In the genomic region with DNA sequence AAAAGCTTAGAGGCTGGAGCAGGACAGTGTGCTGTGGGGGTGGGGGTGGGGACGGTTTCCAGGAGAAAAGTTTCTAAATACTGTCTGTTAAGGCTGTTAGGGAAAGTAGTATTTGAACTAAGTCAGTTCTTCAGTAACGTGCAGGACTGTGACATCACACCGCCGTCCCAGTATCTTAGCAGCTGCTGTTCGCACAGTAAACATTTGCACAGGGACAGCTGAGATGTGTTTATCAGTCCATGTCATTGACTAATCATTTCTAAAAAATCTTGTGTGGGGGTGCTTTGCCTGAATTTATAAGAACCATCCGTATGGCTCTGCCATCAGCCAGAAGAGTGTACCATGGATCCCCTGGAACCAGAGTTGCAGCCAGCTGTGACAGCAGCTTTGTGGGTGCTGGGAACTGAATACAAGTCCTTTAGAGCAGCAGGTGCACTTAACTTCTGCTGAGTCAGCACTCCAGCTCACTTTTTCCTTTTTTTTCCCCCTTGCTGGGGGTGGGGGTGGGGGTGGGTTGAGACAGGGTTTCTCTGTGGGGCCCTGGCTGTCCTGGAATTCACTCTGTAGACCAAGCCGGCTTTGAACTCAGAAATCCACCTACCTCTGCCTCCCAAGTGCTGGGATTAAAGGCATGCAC, we compare ENCODE assay signal across 17 mouse cellular contexts. TPM values are rescaled to one million over a fixed set of nuclear protein-coding genes. Genes with fewer than 3 reads are reported as not detected.
DNase-seq lines count a peak whose midpoint lies in the region; ATAC-seq and TF ChIP-seq lines count a peak whose summit lies in the region.
"Had no signal": no experiment of that assay in that cellular context is flagged by ENCODE, and none has a peak within 500 bp of the region (broad histone marks: within the 10 kb centered on the region; RNA-seq: fewer than 3 reads in every experiment).

No protein-coding gene starts in this region.

- no peak overlapping the region for H3K27ac ChIP-seq in liver, adult 2 months (replicated peaks; ENCODE audit: insufficient read depth, low read depth, low read length)
- no peak overlapping the region for H3K27ac ChIP-seq in liver, embryonic 11.5 days (ENCODE audit: low read depth, low read length)
- H3K27ac ChIP-seq in midbrain, embryonic 11.5 days (ENCODE audit: low read depth, low read length) = no peak overlapping the region
- no peak overlapping the region for H3K27ac ChIP-seq in midbrain, postnatal 0 days (ENCODE audit: low read depth, low read length)
- H3K27ac ChIP-seq: forebrain, embryonic 10.5 days; forebrain, embryonic 13.5 days; heart, adult 2 months; heart, embryonic 10.5 days; heart, embryonic 13.5 days; hindbrain, embryonic 14.5 days; hindbrain, postnatal 0 days had no signal

- no peak for TF ChIP-seq CTCF in liver, adult 2 months (IDR thresholded peaks at IDR 0.05; ENCODE audit: low read depth, low read length)
- no peak for TF ChIP-seq CTCF in midbrain, postnatal 0 days (IDR thresholded peaks at IDR 0.05)

- H3K79me2 ChIP-seq in liver, adult 2 months (ENCODE audit: control insufficient read depth, insufficient read depth, low read length) = no peaks in the 10 kb centered on the region; the same call in 1 of the 2 replicates
- peaks cover 21% of the 10 kb centered on the region for H3K79me2 ChIP-seq in myocyte (ENCODE audit: control insufficient read depth, insufficient read depth)

- no peak for TF ChIP-seq POLR2A in liver, adult 2 months (IDR thresholded peaks at IDR 0.05; ENCODE audit: extremely low read depth, insufficient read depth, low read length)
- no peak for TF ChIP-seq POLR2A in myocyte (IDR thresholded peaks at IDR 0.05; ENCODE audit: insufficient read length, low read depth)

- no peaks in the 10 kb centered on the region for H3K9me3 ChIP-seq in liver, embryonic 11.5 days (ENCODE audit: control insufficient read depth, low read length)
- no peaks in the 10 kb centered on the region for H3K9me3 ChIP-seq in midbrain, embryonic 11.5 days (ENCODE audit: control insufficient read depth, low read length)
- no peaks in the 10 kb centered on the region for H3K9me3 ChIP-seq in midbrain, postnatal 0 days (ENCODE audit: low read length)
- H3K9me3 ChIP-seq: forebrain, embryonic 10.5 days; forebrain, embryonic 13.5 days; heart, embryonic 10.5 days; heart, embryonic 13.5 days had no signal

- no peak overlapping the region for H3K4me3 ChIP-seq in liver, adult 2 months (ENCODE audit: insufficient read depth, low read depth, low read length)
- no peak overlapping the region for H3K4me3 ChIP-seq in liver, embryonic 11.5 days (ENCODE audit: low read depth, low read length)
- H3K4me3 ChIP-seq in midbrain, embryonic 11.5 days (ENCODE audit: low read depth, low read length) = no peak overlapping the region
- no peak overlapping the region for H3K4me3 ChIP-seq in midbrain, postnatal 0 days (ENCODE audit: low read depth, low read length)
- H3K4me3 ChIP-seq in myocyte = no peak overlapping the region
- H3K4me3 ChIP-seq: forebrain, embryonic 10.5 days; forebrain, embryonic 13.5 days; heart, adult 2 months; heart, embryonic 10.5 days; heart, embryonic 13.5 days had no signal

- DNase-seq in liver, adult 2 months (ENCODE audit: extremely low read depth, low read depth, low spot score) = peak; percentile 58
- no peak for DNase-seq in liver, embryonic 11.5 days (ENCODE audit: low spot score)
- no peak for DNase-seq in midbrain, embryonic 11.5 days (ENCODE audit: low spot score, missing footprints)
- DNase-seq in midbrain, postnatal 0 days (ENCODE audit: low spot score) = no peak
- DNase-seq in left cerebral cortex, postnatal 4 days = no peak
- no peak for DNase-seq in cerebellum, adult 18-20 months
- DNase-seq: gastrocnemius, postnatal 10 days had no signal

- WGBS in liver, adult 2 months = 22% methylated on average over 7 of the region's 7 CpGs
- 45% methylated on average over 7 of the region's 7 CpGs for WGBS in liver, embryonic 11.5 days
- 70% methylated on average over 7 of the region's 7 CpGs for WGBS in midbrain, embryonic 11.5 days
- WGBS in midbrain, postnatal 0 days = 64% methylated on average over 7 of the region's 7 CpGs

- intact Hi-C loops in left cerebral cortex, postnatal 4 days (cut with DNase I) = no loop called here

- H3K9ac ChIP-seq in liver, adult 2 months (ENCODE audit: low read depth, low read length) = no peak overlapping the region
- no peak overlapping the region for H3K9ac ChIP-seq in liver, embryonic 11.5 days (ENCODE audit: low read depth, low read length)
- peak overlapping the region; percentile 9; the same call in 1 of the 2 replicates for H3K9ac ChIP-seq in midbrain, embryonic 11.5 days (ENCODE audit: low read length)
- H3K9ac ChIP-seq in midbrain, postnatal 0 days (replicated peaks; ENCODE audit: low read length, poor library complexity, severe bottlenecking) = no peak overlapping the region
- H3K9ac ChIP-seq: forebrain, embryonic 13.5 days; heart, embryonic 13.5 days; hindbrain, embryonic 14.5 days had no signal

- peaks cover 8% of the 10 kb centered on the region for H3K4me1 ChIP-seq in liver, adult 2 months (ENCODE audit: control insufficient read depth, insufficient read depth, low read length)
- peaks cover 12% of the 10 kb centered on the region for H3K4me1 ChIP-seq in liver, embryonic 11.5 days (replicated peaks; ENCODE audit: control insufficient read depth, insufficient read depth, low read length)
- peaks cover 9% of the 10 kb centered on the region; the same call in 1 of the 2 replicates for H3K4me1 ChIP-seq in midbrain, embryonic 11.5 days (ENCODE audit: control insufficient read depth, insufficient read depth, low read length)
- H3K4me1 ChIP-seq in midbrain, postnatal 0 days (ENCODE audit: insufficient read depth, low read length) = no peaks in the 10 kb centered on the region; the same call in 1 of the 2 replicates

- no peaks in the 10 kb centered on the region for H3K36me3 ChIP-seq in liver, adult 2 months (ENCODE audit: control insufficient read depth, insufficient read depth, low read length)
- H3K36me3 ChIP-seq in liver, embryonic 11.5 days (ENCODE audit: control insufficient read depth, insufficient read depth, low read length) = no peaks in the 10 kb centered on the region
- no peaks in the 10 kb centered on the region for H3K36me3 ChIP-seq in midbrain, embryonic 11.5 days (ENCODE audit: control insufficient read depth, insufficient read depth, low read length)
- H3K36me3 ChIP-seq in midbrain, postnatal 0 days (ENCODE audit: insufficient read depth, low read length) = no peaks in the 10 kb centered on the region
- H3K36me3 ChIP-seq in myocyte (ENCODE audit: control insufficient read depth, insufficient read depth) = no peaks in the 10 kb centered on the region

- ATAC-seq in liver, embryonic 11.5 days (replicated peaks; ENCODE audit: low FRiP score) = no peak
- no peak for ATAC-seq in midbrain, embryonic 11.5 days (ENCODE audit: low FRiP score)
- ATAC-seq in midbrain, postnatal 0 days (ENCODE audit: low FRiP score) = no peak
- ATAC-seq: forebrain, embryonic 13.5 days; forebrain, embryonic 16.5 days; hindbrain, postnatal 0 days; Patski had no signal

- no peaks in the 10 kb centered on the region for H3K27me3 ChIP-seq in liver, adult 2 months (ENCODE audit: control insufficient read depth, insufficient read depth, low read length)
- H3K27me3 ChIP-seq in liver, embryonic 11.5 days (replicated peaks; ENCODE audit: control insufficient read depth, insufficient read depth, low read length) = no peaks in the 10 kb centered on the region
- H3K27me3 ChIP-seq in midbrain, embryonic 11.5 days (ENCODE audit: control insufficient read depth, insufficient read depth, low read length) = no peaks in the 10 kb centered on the region
- H3K27me3 ChIP-seq in midbrain, postnatal 0 days (ENCODE audit: insufficient read depth, low read length) = no peaks in the 10 kb centered on the region
- no peaks in the 10 kb centered on the region for H3K27me3 ChIP-seq in myocyte (ENCODE audit: control insufficient read depth, insufficient read depth, insufficient read length)
- H3K27me3 ChIP-seq: forebrain, embryonic 13.5 days; Patski had no signal

- H3ac ChIP-seq in myocyte (ENCODE audit: control insufficient read depth, insufficient read length) = no peak overlapping the region

- no peak overlapping the region for H3K4me2 ChIP-seq in liver, embryonic 11.5 days
- no peak overlapping the region for H3K4me2 ChIP-seq in midbrain, embryonic 11.5 days
- H3K4me2 ChIP-seq in midbrain, postnatal 0 days (ENCODE audit: low read depth, low read length, poor library complexity, severe bottlenecking) = no peak overlapping the region
- no peak overlapping the region for H3K4me2 ChIP-seq in myocyte (ENCODE audit: low read depth)
- H3K4me2 ChIP-seq: forebrain, embryonic 13.5 days; heart, embryonic 13.5 days; hindbrain, embryonic 14.5 days had no signal

RNA-seq across cellular contexts. Expression of a gene that starts 2.6 kb away (rescaled TPM):
- 142 and 162 TPM in 2 replicates for total RNA-seq in liver, adult 2 months (2014; rRNA removed)
- 70.2 and 71.5 TPM in 2 replicates for polyA plus RNA-seq in liver, adult 2 months (2012; rRNA removed)
- 104 and 116 TPM in 2 replicates for polyA plus RNA-seq in liver, embryonic 11.5 days (2014; fragmentation: Nextera tagmentation; extraction: Ambion mirVana)
- polyA plus RNA-seq in midbrain, embryonic 11.5 days (2014; fragmentation: Nextera tagmentation; extraction: Ambion mirVana) = 94.2 and 105 TPM in 2 replicates
- 40.7 and 52.5 TPM in 2 replicates for total RNA-seq in midbrain, postnatal 0 days (2014; rRNA removed)
- polyA plus RNA-seq in midbrain, postnatal 0 days (2015; fragmentation: Nextera tagmentation; extraction: Ambion mirVana) = 74.4 and 74.9 TPM in 2 replicates
- polyA plus RNA-seq in myocyte (2012; fragmentation: generic; extraction: Trizol) = 57.2 TPM
- total RNA-seq in left cerebral cortex, postnatal 4 days (2021) = 10 to 100 TPM; 36.1 to 43.9 TPM

RNA-seq across cellular contexts. Expression of a gene that starts 20.5 kb away (rescaled TPM):
- total RNA-seq in liver, adult 2 months (2014; rRNA removed) = 7.0 and 7.2 TPM in 2 replicates
- polyA plus RNA-seq in liver, adult 2 months (2012; rRNA removed) = 7.3 and 9.7 TPM in 2 replicates
- polyA plus RNA-seq in liver, embryonic 11.5 days (2014; fragmentation: Nextera tagmentation; extraction: Ambion mirVana) = 144 and 156 TPM in 2 replicates
- polyA plus RNA-seq in midbrain, embryonic 11.5 days (2014; fragmentation: Nextera tagmentation; extraction: Ambion mirVana) = 110 and 113 TPM in 2 replicates
- 54.4 and 74.2 TPM in 2 replicates for total RNA-seq in midbrain, postnatal 0 days (2014; rRNA removed)
- polyA plus RNA-seq in midbrain, postnatal 0 days (2015; fragmentation: Nextera tagmentation; extraction: Ambion mirVana) = 32.7 and 42.7 TPM in 2 replicates
- polyA plus RNA-seq in myocyte (2012; fragmentation: generic; extraction: Trizol) = 66.7 TPM
- total RNA-seq in left cerebral cortex, postnatal 4 days (2021) = 10 to 100 TPM; 80.8 to 85.6 TPM

RNA-seq across cellular contexts. Expression of a gene that starts 44.2 kb away (rescaled TPM):
- 119 TPM in 2 replicates for total RNA-seq in liver, adult 2 months (2014; rRNA removed)
- polyA plus RNA-seq in liver, adult 2 months (2012; rRNA removed) = 127 and 162 TPM in 2 replicates
- 112 and 129 TPM in 2 replicates for polyA plus RNA-seq in liver, embryonic 11.5 days (2014; fragmentation: Nextera tagmentation; extraction: Ambion mirVana)
- 33.4 and 36.5 TPM in 2 replicates for polyA plus RNA-seq in midbrain, embryonic 11.5 days (2014; fragmentation: Nextera tagmentation; extraction: Ambion mirVana)
- 11.4 and 12.3 TPM in 2 replicates for total RNA-seq in midbrain, postnatal 0 days (2014; rRNA removed)
- polyA plus RNA-seq in midbrain, postnatal 0 days (2015; fragmentation: Nextera tagmentation; extraction: Ambion mirVana) = 40.1 and 41.5 TPM in 2 replicates
- polyA plus RNA-seq in myocyte (2012; fragmentation: generic; extraction: Trizol) = 17.6 TPM
- total RNA-seq in left cerebral cortex, postnatal 4 days (2021) = 10 to 100 TPM; 36.0 to 40.7 TPM
